Mouse (Mus musculus) heart, postnatal 0 days (tissue): ENCODE measurements at regions not wholly inside any gene's neighbourhood (a gene's known extent, or its start where the extent isn't known, plus 50 kb on each side); places are given as distances from the start of the nearest gene placed in this dataset.

Experiments
- CTCF ChIP-seq: IDR thresholded peaks from 2 replicates; pipeline ENCODE4 v1.5.1; 2016; ENCODE audit warnings: antibody characterized with exemption, control low read depth, low read depth
- EP300 ChIP-seq: IDR thresholded peaks from 2 replicates; pipeline ENCODE4 v1.6.1; 2016; ENCODE audit warnings: antibody characterized with exemption, low read depth

DNA sequence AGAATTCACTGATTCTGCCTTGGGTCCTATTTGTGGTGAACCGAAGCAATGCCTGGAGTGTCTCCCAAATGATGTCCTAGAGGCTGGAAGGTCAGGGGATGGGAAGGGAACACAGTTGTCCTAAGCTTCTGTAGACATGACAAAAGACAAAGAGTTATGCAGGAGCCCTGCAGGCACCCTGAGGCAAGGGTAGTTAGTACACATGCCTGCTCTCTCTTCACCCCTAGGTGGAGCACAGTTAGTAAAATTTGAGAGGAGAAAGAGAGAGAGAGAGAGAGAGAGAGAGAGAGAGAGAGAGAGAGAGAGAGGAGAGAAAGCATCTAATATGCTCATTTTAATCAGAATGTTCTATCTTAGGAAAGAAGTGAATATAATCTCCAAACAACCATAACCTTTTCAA lies 87.4 kb downstream of the Gm815 start:
- TF ChIP-seq CTCF (peak; percentile 57), EP300 (no peak)
